Mouse (Mus musculus) kidney, embryonic 14.5 days (tissue): ENCODE measurements around the gene D7Ertd443e. TPM values are rescaled to one million over a fixed set of nuclear protein-coding genes. Genes with fewer than 3 reads are reported as not detected.

Experiments
- ATAC-seq: fragments of 200-750 bp; cut with Nextera tagmentation; 2 replicates; pipeline ENCODE4 v1.8.0; 2017; ENCODE audit warnings: moderate number of reproducible peaks, mild to moderate bottlenecking, moderate TSS enrichment, moderate library complexity; ENCODE audit not compliant: low FRiP score, low TSS enrichment
- H3K27ac ChIP-seq: fragments of 300-500 bp; sonication (generic); 2 replicates; pipeline ENCODE4 v1.5.1; 2014; ENCODE audit warnings: low read depth, mild to moderate bottlenecking, low read length, moderate library complexity, mixed read lengths
- H3K27me3 ChIP-seq: fragments of 300-500 bp; sonication (generic); 2 replicates; pipeline ENCODE4 v1.6.1; 2014; ENCODE audit warnings: mild to moderate bottlenecking, low read length; ENCODE audit not compliant: control insufficient read depth, insufficient read depth
- H3K36me3 ChIP-seq: fragments of 300-500 bp; sonication (generic); 2 replicates; pipeline ENCODE4 v1.6.1; 2014; ENCODE audit warnings: low read length, mixed read lengths; ENCODE audit not compliant: control insufficient read depth, insufficient read depth
- H3K4me1 ChIP-seq: fragments of 300-500 bp; sonication (generic); 2 replicates; pipeline ENCODE4 v1.6.1; 2014; ENCODE audit warnings: low read length, mixed read lengths; ENCODE audit not compliant: control insufficient read depth, insufficient read depth
- H3K4me2 ChIP-seq: fragments of 300-500 bp; sonication (generic); replicated peaks from 2 replicates; pipeline ENCODE4 v1.6.1; 2014; ENCODE audit warnings: low read depth, mild to moderate bottlenecking, low read length
- H3K4me3 ChIP-seq: fragments of 300-500 bp; sonication (generic); 2 replicates; pipeline ENCODE4 v1.5.1; 2014; ENCODE audit warnings: mild to moderate bottlenecking, low read length
- H3K9ac ChIP-seq: fragments of 300-500 bp; sonication (generic); 2 replicates; pipeline ENCODE4 v1.6.1; 2014; ENCODE audit warnings: low read depth, mild to moderate bottlenecking, low read length, moderate library complexity
- H3K9me3 ChIP-seq: fragments of 300-500 bp; sonication (generic); 2 replicates; pipeline ENCODE4 v1.6.1; 2016; ENCODE audit warnings: low read length; ENCODE audit not compliant: control insufficient read depth
- WGBS: fragments of 180-500 bp; shearing (Covaris S2); extraction: QIAGEN DNeasy Blood & Tissue Kit; methylation state at CpG from one replicate; pipeline ENCODE4 v1.1.7; 2014; 5-methylcytosine and 5-hydroxymethylcytosine counted together
- polyA plus RNA-seq: library from polyadenylated mRNA; unstranded; fragments of >200 nt; fragmentation: Nextera tagmentation; extraction: Ambion mirVana; gene quantifications from 2 replicates; pipeline ENCODE4 v1.2.1, GENCODE M21; 2014

Gene D7Ertd443e
- 0.21 and 0.32 TPM in 2 replicates for polyA plus RNA-seq

GRCm38 (mm10) chr7:134385561-134385960 lies at the start of gene D7Ertd443e:
Gene D7Ertd443e, minus strand, starts transcription at chr7:134385661.
- no peak for ATAC-seq
- no peak within 1 kb of the TSS for H3K4me2 ChIP-seq
- H3K36me3 ChIP-seq: no peaks in the 10 kb centered on the region
- 0 out of 2 replicates have a peak, but pooled peaks cover 4% of the 10 kb centered on the region for H3K4me1 ChIP-seq
- 96% methylated on average over 5 of the region's 5 CpGs for WGBS
- no peak within 1 kb of the TSS for H3K9ac ChIP-seq
- H3K9me3 ChIP-seq: no peaks in the 10 kb centered on the region
- H3K27me3 ChIP-seq: no peaks in the 10 kb centered on the region
- H3K4me3 ChIP-seq: no peak within 1 kb of the TSS
- no peak within 1 kb of the TSS for H3K27ac ChIP-seq

DNA sequence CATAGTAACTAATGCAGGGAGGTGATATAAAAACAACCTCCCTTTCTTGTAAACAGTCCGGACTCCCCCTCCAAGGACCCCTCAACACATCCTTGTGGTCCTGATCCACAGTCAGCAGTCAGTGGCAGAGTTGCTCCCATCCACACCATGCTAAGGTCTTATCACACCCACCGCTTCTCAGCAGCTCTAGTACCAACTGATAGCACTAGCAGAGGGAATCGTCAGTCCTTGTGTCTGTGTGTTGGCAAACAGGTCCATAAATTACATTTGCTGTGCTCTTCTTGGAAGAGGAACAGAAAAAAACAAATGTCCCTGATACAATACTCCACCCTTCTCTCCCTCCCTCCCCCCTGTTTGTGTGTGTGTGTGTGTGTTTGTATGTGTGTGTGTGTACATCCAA lies 46.2 kb upstream of the D7Ertd443e start:
- WGBS: 81% methylated on average over 3 of the region's 3 CpGs
- H3K9me3 ChIP-seq: no peaks in the 10 kb centered on the region
- no peaks in the 10 kb centered on the region for H3K27me3 ChIP-seq
- no peaks in the 10 kb centered on the region for H3K4me1 ChIP-seq
- no peaks in the 10 kb centered on the region for H3K36me3 ChIP-seq
- no peak overlapping the region for H3K4me2 ChIP-seq
- no peak overlapping the region for H3K27ac ChIP-seq
- H3K9ac ChIP-seq: no peak overlapping the region
- no peak overlapping the region for H3K4me3 ChIP-seq
- no peak for ATAC-seq

- WGBS: 68% methylated on average over 2 of the region's 2 CpGs
- no peaks in the 10 kb centered on the region for H3K36me3 ChIP-seq
- H3K27me3 ChIP-seq: no peaks in the 10 kb centered on the region
- H3K27ac ChIP-seq: no peak overlapping the region
- H3K4me1 ChIP-seq: no peaks in the 10 kb centered on the region
- no peak for ATAC-seq
- H3K9ac ChIP-seq: no peak overlapping the region
- no peak overlapping the region for H3K4me3 ChIP-seq
- H3K4me2 ChIP-seq: no peak overlapping the region
- H3K9me3 ChIP-seq: no peaks in the 10 kb centered on the region
These were observed 43.2 kb upstream of the D7Ertd443e start for GRCm38 (mm10) chr7:134428676-134429075.

DNA sequence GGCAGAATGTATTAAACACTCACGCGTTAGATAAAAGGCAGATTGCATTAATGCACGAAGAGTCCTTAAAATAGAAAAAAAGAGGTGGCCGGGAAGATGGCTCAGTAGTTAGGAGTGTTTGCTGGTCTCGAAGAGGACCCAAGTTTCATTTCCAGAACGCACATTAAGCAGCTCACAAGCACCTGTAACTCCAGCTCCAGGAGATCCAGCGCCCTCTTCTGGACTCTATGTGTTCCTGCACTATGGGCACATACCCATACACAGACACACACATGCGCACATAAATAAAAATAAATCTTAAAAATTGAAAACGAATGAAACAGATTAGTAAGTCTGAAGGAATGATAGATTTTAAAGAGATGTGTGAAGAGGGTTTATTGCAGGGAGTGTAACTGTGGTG lies 29.6 kb upstream of the D7Ertd443e start:
- Histone ChIP-seq H3K27ac (no peak overlapping the region), H3K4me1 (no peaks in the 10 kb centered on the region), H3K9ac (no peak overlapping the region), H3K27me3 (no peaks in the 10 kb centered on the region), H3K9me3 (no peaks in the 10 kb centered on the region), H3K36me3 (no peaks in the 10 kb centered on the region), H3K4me3 (no peak overlapping the region), H3K4me2 (no peak overlapping the region)
- WGBS: 95% methylated on average over 9 of the region's 9 CpGs
- no peak for ATAC-seq

- no peaks in the 10 kb centered on the region for H3K27me3 ChIP-seq
- no peak for ATAC-seq
- no peaks in the 10 kb centered on the region for H3K36me3 ChIP-seq
- 36% methylated on average over 14 of the region's 14 CpGs for WGBS
- no peak overlapping the region for H3K4me3 ChIP-seq
- H3K27ac ChIP-seq: no peak overlapping the region
- H3K4me2 ChIP-seq: no peak overlapping the region
- H3K9ac ChIP-seq: no peak overlapping the region
- no peaks in the 10 kb centered on the region for H3K4me1 ChIP-seq
- no peaks in the 10 kb centered on the region for H3K9me3 ChIP-seq
These were observed 28.7 kb upstream of the D7Ertd443e start for GRCm38 (mm10) chr7:134414005-134414690.

GRCm38 (mm10) chr7:134408641-134409040 lies 23.2 kb upstream of the D7Ertd443e start:
- 83% methylated on average over 13 of the region's 13 CpGs for WGBS
- no peak for ATAC-seq
- Histone ChIP-seq H3K4me2 (no peak overlapping the region), H3K9me3 (no peaks in the 10 kb centered on the region), H3K36me3 (no peaks in the 10 kb centered on the region), H3K27me3 (no peaks in the 10 kb centered on the region), H3K9ac (no peak overlapping the region), H3K4me1 (peaks cover 3% of the 10 kb centered on the region; the same call in 1 of the 2 replicates), H3K27ac (no peak overlapping the region), H3K4me3 (no peak overlapping the region)

DNA sequence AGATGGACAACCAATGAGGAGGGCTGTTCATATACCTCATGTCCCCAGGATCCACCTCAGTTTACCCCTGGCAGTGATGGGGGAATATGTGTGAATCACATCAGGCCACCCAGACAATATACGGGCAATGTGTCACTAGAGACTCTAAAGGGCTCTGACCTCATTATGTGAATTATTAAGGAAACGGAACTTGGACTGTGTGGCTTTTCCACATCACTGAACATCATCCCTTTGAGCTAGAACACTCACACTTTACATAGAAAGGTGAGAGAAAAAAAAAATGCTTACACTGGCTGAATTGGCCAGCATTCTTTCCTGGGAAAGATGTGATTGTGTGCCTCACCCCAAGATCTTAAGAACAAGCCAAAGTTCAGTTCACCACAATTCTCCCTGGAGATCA lies 15.3 kb upstream of the D7Ertd443e start:
- Histone ChIP-seq H3K9me3 (no peaks in the 10 kb centered on the region), H3K27ac (no peak overlapping the region), H3K4me1 (no peaks in the 10 kb centered on the region), H3K4me3 (no peak overlapping the region), H3K36me3 (no peaks in the 10 kb centered on the region), H3K27me3 (no peaks in the 10 kb centered on the region), H3K4me2 (no peak overlapping the region), H3K9ac (no peak overlapping the region)
- no peak for ATAC-seq
- 36% methylated on average over 2 of the region's 2 CpGs for WGBS

DNA sequence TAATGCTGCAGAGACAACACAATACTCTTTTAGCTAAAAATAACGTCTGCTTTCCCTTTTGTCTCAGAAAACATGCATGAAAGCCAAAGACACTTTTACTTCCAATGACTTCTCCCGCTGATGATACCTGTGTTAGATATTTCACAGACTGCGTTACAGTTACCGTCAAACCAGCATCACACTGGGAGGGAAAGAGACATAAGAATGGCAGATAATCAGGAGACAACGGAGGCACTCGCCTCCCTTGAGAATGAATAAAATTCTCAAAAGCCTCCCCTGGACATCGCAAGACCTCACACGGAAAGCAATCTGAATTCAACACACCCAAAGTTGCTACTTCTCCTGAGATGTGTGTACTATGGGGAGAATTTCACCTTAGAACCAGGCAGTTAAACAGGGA lies 11.3 kb upstream of the D7Ertd443e start:
- no peaks in the 10 kb centered on the region for H3K27me3 ChIP-seq
- H3K4me2 ChIP-seq: no peak overlapping the region
- no peak overlapping the region for H3K9ac ChIP-seq
- H3K36me3 ChIP-seq: no peaks in the 10 kb centered on the region
- no peaks in the 10 kb centered on the region for H3K9me3 ChIP-seq
- H3K4me1 ChIP-seq: no peaks in the 10 kb centered on the region
- 86% methylated on average over 8 of the region's 8 CpGs for WGBS
- H3K4me3 ChIP-seq: no peak overlapping the region
- ATAC-seq: no peak
- no peak overlapping the region for H3K27ac ChIP-seq

- Histone ChIP-seq H3K27me3 (no peaks in the 10 kb centered on the region), H3K27ac (no peak overlapping the region), H3K4me3 (no peak overlapping the region), H3K36me3 (no peaks in the 10 kb centered on the region), H3K9me3 (no peaks in the 10 kb centered on the region), H3K4me2 (no peak overlapping the region), H3K4me1 (no peaks in the 10 kb centered on the region), H3K9ac (no peak overlapping the region)
- WGBS: 80% methylated on average over 3 of the region's 3 CpGs
- no peak for ATAC-seq
These were observed 2.7 kb downstream of the D7Ertd443e start for GRCm38 (mm10) chr7:134382791-134383190.
